Mouse (Mus musculus) heart, postnatal 0 days (tissue): ENCODE measurements around the gene Negr1. TPM values are rescaled to one million over a fixed set of nuclear protein-coding genes. Genes with fewer than 3 reads are reported as not detected.

Experiments used
- ATAC-seq: fragments of 200-750 bp; cut with Nextera tagmentation; 2 replicates; pipeline ENCODE4 v1.8.0; 2017; ENCODE audit warnings: low read depth, moderate number of reproducible peaks, moderate library complexity; ENCODE audit not compliant: insufficient read depth
- DNase-seq: peaks from one replicate; pipeline ENCODE4 v3.0.0-alpha.2; 2016; ENCODE audit warnings: low spot score
- H3K27ac ChIP-seq: fragments of 300-500 bp; sonication (generic); 2 replicates; pipeline ENCODE4 v1.5.1; 2014; ENCODE audit warnings: low read depth, mild to moderate bottlenecking
- H3K27me3 ChIP-seq: fragments of 300-500 bp; sonication (generic); 2 replicates; pipeline ENCODE4 v1.6.1; 2014; ENCODE audit warnings: low read length, mixed read lengths; ENCODE audit not compliant: control insufficient read depth, insufficient read depth
- H3K36me3 ChIP-seq: fragments of 300-500 bp; sonication (generic); replicated peaks from 2 replicates; pipeline ENCODE4 v1.6.1; 2014; ENCODE audit warnings: low read length, mixed read lengths; ENCODE audit not compliant: control insufficient read depth, insufficient read depth
- H3K4me1 ChIP-seq: fragments of 300-500 bp; sonication (generic); 2 replicates; pipeline ENCODE4 v1.6.1; 2014; ENCODE audit warnings: antibody characterized with exemption; ENCODE audit not compliant: control insufficient read depth, insufficient read depth
- H3K4me2 ChIP-seq: fragments of 300-500 bp; sonication (generic); 2 replicates; pipeline ENCODE4 v1.6.1; 2014; ENCODE audit warnings: low read depth, mild to moderate bottlenecking, low read length, moderate library complexity
- H3K4me3 ChIP-seq: fragments of 300-500 bp; sonication (generic); 2 replicates; pipeline ENCODE4 v1.5.1; 2014; ENCODE audit warnings: low read depth, low read length
- H3K9ac ChIP-seq: fragments of 300-500 bp; sonication (generic); replicated peaks from 2 replicates; pipeline ENCODE4 v1.6.1; 2014; ENCODE audit warnings: low read depth, low read length, mixed read lengths
- H3K9me3 ChIP-seq: fragments of 300-500 bp; sonication (generic); replicated peaks from 2 replicates; pipeline ENCODE4 v1.6.1; 2016; ENCODE audit warnings: low read length; ENCODE audit not compliant: control insufficient read depth
- CTCF ChIP-seq: IDR thresholded peaks from 2 replicates; pipeline ENCODE4 v1.5.1; 2016; ENCODE audit warnings: antibody characterized with exemption, control low read depth, low read depth
- EP300 ChIP-seq: IDR thresholded peaks from 2 replicates; pipeline ENCODE4 v1.6.1; 2016; ENCODE audit warnings: antibody characterized with exemption, low read depth
- WGBS: fragments of 180-500 bp; shearing (Covaris S2); extraction: QIAGEN DNeasy Blood & Tissue Kit; methylation state at CpG from one replicate; pipeline ENCODE4 v1.1.7; 2014; 5-methylcytosine and 5-hydroxymethylcytosine counted together
- polyA plus RNA-seq: library from polyadenylated mRNA; unstranded; fragments of >200 nt; fragmentation: Nextera tagmentation; extraction: Ambion mirVana; gene quantifications from 2 replicates; pipeline ENCODE4 v1.2.1, GENCODE M21; 2015
- total RNA-seq: library from RNA; depleted of rRNA; stranded (reverse); fragments of >200 nt; gene quantifications from 2 replicates; pipeline ENCODE4 v1.2.3, GENCODE M21; 2014; ENCODE audit warnings: low replicate concordance

Negr1 gene
- total and polyA plus RNA-seq, 2 experiments from 2014 or later, result 0.55 to 2.0 TPM

- 68% methylated on average over 2 of the region's 2 CpGs for WGBS
- DNase-seq (no peak), ATAC-seq (no peak)
- Histone ChIP-seq H3K4me3 (no peak overlapping the region), H3K27ac (no peak overlapping the region), H3K9me3 (no peaks in the 10 kb centered on the region), H3K4me1 (no peaks in the 10 kb centered on the region), H3K9ac (no peak overlapping the region), H3K4me2 (no peak overlapping the region), H3K36me3 (no peaks in the 10 kb centered on the region), H3K27me3 (no peaks in the 10 kb centered on the region)
- TF ChIP-seq EP300 (no peak), CTCF (no peak)
Measured at GRCm38 (mm10) chr3:157181975-157182374, 620.4 kb downstream of the Negr1 start.

GRCm38 (mm10) chr3:157188939-157189725 lies 627.5 kb downstream of the Negr1 start:
- Histone ChIP-seq H3K9me3 (no peaks in the 10 kb centered on the region), H3K4me2 (no peak overlapping the region), H3K27me3 (no peaks in the 10 kb centered on the region), H3K36me3 (no peaks in the 10 kb centered on the region), H3K4me1 (no peaks in the 10 kb centered on the region), H3K9ac (no peak overlapping the region), H3K27ac (no peak overlapping the region), H3K4me3 (no peak overlapping the region)
- 67% methylated on average over 8 of the region's 8 CpGs for whole genome bisulfite sequencing
- DNase-seq (no peak), ATAC-seq (no peak)
- TF ChIP-seq EP300, result no peak

GRCm38 (mm10) chr3:157189834-157190233 lies 628.2 kb downstream of the Negr1 start:
- no peaks in the 10 kb centered on the region for H3K36me3 ChIP-seq
- WGBS, result 77% methylated on average over 4 of the region's 4 CpGs
- H3K4me3 ChIP-seq, result no peak overlapping the region
- no peaks in the 10 kb centered on the region for H3K27me3 ChIP-seq
- ATAC-seq (no peak), DNase-seq (no peak)
- TF ChIP-seq EP300 (no peak), CTCF (no peak)
- no peak overlapping the region for H3K9ac ChIP-seq
- H3K4me1 ChIP-seq, result no peaks in the 10 kb centered on the region
- no peak overlapping the region for H3K4me2 ChIP-seq
- H3K27ac ChIP-seq, result no peak overlapping the region
- H3K9me3 ChIP-seq, result no peaks in the 10 kb centered on the region

- Histone ChIP-seq H3K4me2 (no peak overlapping the region), H3K9me3 (no peaks in the 10 kb centered on the region), H3K27me3 (no peaks in the 10 kb centered on the region), H3K4me1 (no peaks in the 10 kb centered on the region), H3K9ac (no peak overlapping the region), H3K36me3 (no peaks in the 10 kb centered on the region), H3K4me3 (no peak overlapping the region), H3K27ac (no peak overlapping the region)
- WGBS, result 57% methylated on average over 3 of the region's 3 CpGs
- ATAC-seq (no peak), DNase-seq (no peak)
- TF ChIP-seq CTCF (no peak), EP300 (no peak)
Measured at GRCm38 (mm10) chr3:157190551-157190950, 629.0 kb downstream of the Negr1 start.

- no peaks in the 10 kb centered on the region for H3K27me3 ChIP-seq
- H3K4me2 ChIP-seq, result no peak overlapping the region
- WGBS, result 58% methylated on average over 3 of the region's 3 CpGs
- DNase-seq, result no peak
- H3K4me1 ChIP-seq, result no peaks in the 10 kb centered on the region
- H3K27ac ChIP-seq, result no peak overlapping the region
- H3K9ac ChIP-seq, result no peak overlapping the region
- ATAC-seq, result no peak
- H3K9me3 ChIP-seq, result no peaks in the 10 kb centered on the region
- no peak overlapping the region for H3K4me3 ChIP-seq
- TF ChIP-seq EP300, result no peak
- TF ChIP-seq CTCF, result no peak
- no peaks in the 10 kb centered on the region for H3K36me3 ChIP-seq
Measured at GRCm38 (mm10) chr3:157192021-157192420, 630.4 kb downstream of the Negr1 start.

GRCm38 (mm10) chr3:157193141-157193540 lies 631.5 kb downstream of the Negr1 start:
- DNase-seq (no peak), ATAC-seq (no peak)
- Histone ChIP-seq H3K27ac (no peak overlapping the region), H3K27me3 (no peaks in the 10 kb centered on the region), H3K4me1 (no peaks in the 10 kb centered on the region), H3K9ac (no peak overlapping the region), H3K4me3 (no peak overlapping the region), H3K36me3 (no peaks in the 10 kb centered on the region), H3K4me2 (no peak overlapping the region), H3K9me3 (no peaks in the 10 kb centered on the region)
- WGBS, result 49% methylated on average over 3 of the region's 3 CpGs
- no peak for TF ChIP-seq EP300
